Mouse (Mus musculus): ENCODE results near the gene Isy1.
"Not testable (repeated sequence)": the region's sequence is repeated elsewhere in the genome, so short reads cannot be mapped to it uniquely, and the experiment has no call there.

Isy1 gene

GRCm38 (mm10) chr6:87776663-87777062 is 61.9 kb downstream of the Isy1 start:
- DNase-seq (ENCODE audit: low read depth) = no peak

DNA sequence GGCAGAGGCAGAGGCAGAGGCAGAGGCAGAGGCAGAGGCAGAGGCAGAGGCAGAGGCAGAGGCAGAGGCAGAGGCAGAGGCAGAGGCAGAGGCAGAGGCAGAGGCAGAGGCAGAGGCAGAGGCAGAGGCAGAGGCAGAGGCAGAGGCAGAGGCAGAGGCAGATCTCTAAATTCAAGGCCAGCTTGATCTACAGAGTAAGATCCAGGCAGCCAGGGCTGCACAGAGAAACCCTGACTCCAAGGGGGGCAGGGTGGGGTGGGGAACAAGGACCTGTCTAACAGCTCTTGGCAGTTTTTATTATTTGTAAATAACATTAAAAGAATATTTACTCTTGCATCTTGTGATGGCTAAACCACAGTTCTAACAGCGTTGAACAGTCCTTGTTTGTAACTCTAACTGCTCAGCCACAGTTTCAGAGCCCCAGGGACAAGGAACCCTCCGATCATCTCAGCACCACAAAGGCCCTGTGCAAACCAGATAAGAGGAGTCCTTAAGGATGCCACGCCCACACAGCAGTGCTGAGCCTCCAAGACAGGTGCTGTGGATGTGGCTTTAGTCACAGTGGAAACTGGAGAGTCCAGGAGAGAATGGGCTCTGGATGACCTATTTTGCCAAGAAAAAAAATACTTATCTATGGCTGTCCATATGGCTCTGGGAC is 62.9 kb downstream of the Isy1 start:
- peak; percentile 68 for DNase-seq (ENCODE audit: low read depth)

- DNase-seq (ENCODE audit: low read depth) = no peak
Observed at GRCm38 (mm10) chr6:87774909-87775308, 63.7 kb downstream of the Isy1 start.

DNA sequence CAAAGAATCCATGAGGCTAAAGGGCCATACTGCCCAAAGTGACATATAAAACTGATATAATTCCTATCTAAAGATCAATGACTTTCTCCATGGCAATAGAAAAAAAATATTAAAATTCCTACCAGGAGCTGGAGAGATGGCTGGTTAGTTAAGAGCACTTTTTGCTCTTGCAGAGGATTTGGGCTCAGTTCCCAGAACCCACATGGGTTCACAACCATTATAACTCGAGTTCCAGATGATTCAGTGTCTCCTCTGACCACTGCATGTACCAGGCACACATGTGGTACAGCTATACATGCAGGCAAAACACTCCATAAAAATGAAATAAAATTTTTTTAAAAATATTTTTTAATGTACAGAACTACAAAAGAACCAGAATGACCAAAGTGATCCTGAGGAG is 64.1 kb downstream of the Isy1 start:
- DNase-seq (ENCODE audit: low read depth) = no peak

- DNase-seq (ENCODE audit: low read depth) = no peak
Observed at GRCm38 (mm10) chr6:87770626-87771025, 68.0 kb downstream of the Isy1 start.

DNA sequence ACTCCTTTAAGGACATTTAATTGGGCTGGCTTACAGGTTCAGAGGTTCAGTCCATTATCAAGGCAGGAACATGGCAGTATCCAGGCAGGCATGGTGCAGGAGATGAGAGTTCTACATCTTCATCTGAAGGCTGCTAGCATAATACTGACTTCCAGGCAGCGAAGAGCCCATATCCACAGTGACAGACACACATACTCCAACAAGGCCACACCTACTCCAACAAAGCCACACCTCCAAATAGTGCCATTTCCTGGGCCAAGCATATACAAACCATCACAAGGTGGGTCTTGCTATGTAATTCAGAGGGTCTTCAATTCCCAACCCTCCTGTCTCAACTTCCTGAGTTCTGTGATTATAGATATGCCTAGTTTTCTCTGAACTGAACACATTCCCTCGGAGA is 74.3 kb downstream of the Isy1 start:
- DNase-seq (ENCODE audit: low read depth) = not testable (repeated sequence)
